Mouse (Mus musculus): ENCODE data around the gene 2210010C04Rik. TPM values are rescaled to one million over a fixed set of nuclear protein-coding genes. Genes with fewer than 3 reads are reported as not detected.

2210010C04Rik gene
- total and polyA plus RNA-seq, 3 experiments: not detected

- Histone ChIP-seq H3K9ac (ENCODE audit: control insufficient read depth, low read depth, low read length, poor library complexity, severe bottlenecking) (no peak overlapping the region), H3K4me3 (ENCODE audit: control insufficient read depth in 1 of 2, insufficient read depth in 1 of 2, low read depth in 2 of 2, low read length in 2 of 2) (no peak overlapping the region), H3K4me1 (ENCODE audit: control insufficient read depth in 1 of 2, insufficient read depth in 2 of 2, low read length in 2 of 2) (no peaks in the 10 kb centered on the region), H3K9me3 (replicated peaks; ENCODE audit: insufficient read depth, low read length) (no peaks in the 10 kb centered on the region), H3K27me3 (ENCODE audit: control insufficient read depth in 1 of 2, insufficient read depth in 2 of 2, low read length in 2 of 2) (no peaks in the 10 kb centered on the region), H3K27ac (ENCODE audit: control insufficient read depth, low read depth, low read length) (no peak overlapping the region), H3K36me3 (ENCODE audit: control insufficient read depth in 1 of 2, insufficient read depth in 2 of 2, low read length in 2 of 2) (no peaks in the 10 kb centered on the region), H3K79me2 (ENCODE audit: control insufficient read depth, insufficient read depth, low read length, poor library complexity) (no peaks in the 10 kb centered on the region)
- no peak for DNase-seq (ENCODE audit: low read depth, low spot score)
- TF ChIP-seq MYC (IDR thresholded peaks at IDR 0.05; ENCODE audit: low read depth, low read length) (no peak), CHD2 (IDR thresholded peaks at IDR 0.05; ENCODE audit: low read length) (no peak), JUND (IDR thresholded peaks at IDR 0.05; ENCODE audit: low read depth, low read length) (no peak), BHLHE40 (IDR thresholded peaks at IDR 0.05; ENCODE audit: borderline replicate concordance, low read depth, low read length) (no peak), TAL1 (IDR thresholded peaks at IDR 0.05; ENCODE audit: low read length) (no peak), NELFE (IDR thresholded peaks at IDR 0.05; ENCODE audit: low read depth, low read length) (no peak), GABPA (IDR thresholded peaks at IDR 0.05; ENCODE audit: low read depth, low read length) (no peak), MAZ (IDR thresholded peaks at IDR 0.05; ENCODE audit: low read depth, low read length) (no peak), TCF12 (IDR thresholded peaks at IDR 0.05; ENCODE audit: low read depth, low read length) (no peak), ZNF384 (IDR thresholded peaks at IDR 0.05; ENCODE audit: low read depth, low read length) (no peak)
These were observed 43.4 kb upstream of the 2210010C04Rik start for GRCm38 (mm10) chr6:41078539-41079303.

GRCm38 (mm10) chr6:41075753-41076152 is 40.4 kb upstream of the 2210010C04Rik start:
- H3K4me1 ChIP-seq (ENCODE audit: control insufficient read depth in 1 of 2, insufficient read depth in 2 of 2, low read length in 2 of 2): no peaks in the 10 kb centered on the region
- H3K27me3 ChIP-seq (ENCODE audit: control insufficient read depth in 1 of 2, insufficient read depth in 2 of 2, low read length in 2 of 2): no peaks in the 10 kb centered on the region
- no peaks in the 10 kb centered on the region for H3K36me3 ChIP-seq (ENCODE audit: control insufficient read depth in 1 of 2, insufficient read depth in 2 of 2, low read length in 2 of 2)
- no peak overlapping the region for H3K4me3 ChIP-seq (ENCODE audit: control insufficient read depth in 1 of 2, insufficient read depth in 1 of 2, low read depth in 2 of 2, low read length in 2 of 2)
- H3K9me3 ChIP-seq (replicated peaks; ENCODE audit: insufficient read depth, low read length): no peaks in the 10 kb centered on the region
- no peaks in the 10 kb centered on the region for H3K79me2 ChIP-seq (ENCODE audit: control insufficient read depth, insufficient read depth, low read length, poor library complexity)
- no peak for TF ChIP-seq CHD1 (IDR thresholded peaks at IDR 0.05; ENCODE audit: low read depth, low read length)
- TF ChIP-seq KAT2A (conservative IDR thresholded peaks at IDR 0.05; ENCODE audit: low read depth, low read length): no peak
- TF ChIP-seq MXI1 (IDR thresholded peaks at IDR 0.05; ENCODE audit: low read depth, low read length): no peak
- no peak for TF ChIP-seq USF2 (IDR thresholded peaks at IDR 0.05; ENCODE audit: borderline replicate concordance in 1 of 2, insufficient read depth in 1 of 2, low read depth in 1 of 2, low read length in 2 of 2)
- TF ChIP-seq SIN3A (IDR thresholded peaks at IDR 0.05; ENCODE audit: low read length): no peak
- no peak for TF ChIP-seq EP300 (IDR thresholded peaks at IDR 0.05; ENCODE audit: low read depth in 1 of 2, low read length in 2 of 2)
- TF ChIP-seq MAX (IDR thresholded peaks at IDR 0.05; ENCODE audit: low read length): no peak
- TF ChIP-seq E2F4 (IDR thresholded peaks at IDR 0.05; ENCODE audit: borderline replicate concordance, low read depth, low read length): no peak
- TF ChIP-seq TAL1 (IDR thresholded peaks at IDR 0.05; ENCODE audit: low read length): no peak
- TF ChIP-seq NELFE (IDR thresholded peaks at IDR 0.05; ENCODE audit: low read depth, low read length): no peak
- TF ChIP-seq ZMIZ1 (IDR thresholded peaks at IDR 0.05; ENCODE audit: low read depth, low read length): no peak
- TF ChIP-seq GATA1 (IDR thresholded peaks at IDR 0.05; ENCODE audit: low read depth, low read length): no peak
- no peak for TF ChIP-seq UBTF (IDR thresholded peaks at IDR 0.05; ENCODE audit: borderline replicate concordance, insufficient read depth, low read depth, low read length)
- TF ChIP-seq TCF12 (IDR thresholded peaks at IDR 0.05; ENCODE audit: low read depth, low read length): no peak
- no peak for TF ChIP-seq RAD21 (IDR thresholded peaks at IDR 0.05; ENCODE audit: low read depth, low read length)
- no peak for TF ChIP-seq USF1 (IDR thresholded peaks at IDR 0.05; ENCODE audit: low read depth, low read length)
- TF ChIP-seq ETS1 (IDR thresholded peaks at IDR 0.05; ENCODE audit: low read depth, low read length): no peak
- DNase-seq (ENCODE audit: low read depth, low spot score): no peak
- H3K27ac ChIP-seq (ENCODE audit: control insufficient read depth, low read depth, low read length): no peak overlapping the region
- no peak overlapping the region for H3K9ac ChIP-seq (ENCODE audit: control insufficient read depth, low read depth, low read length, poor library complexity, severe bottlenecking)
